Mouse (Mus musculus) kidney, adult 2 months (tissue): ENCODE results near the gene Nkd1. TPM values are rescaled to one million over a fixed set of nuclear protein-coding genes. Genes with fewer than 3 reads are reported as not detected.

Experiments used
- DNase-seq: peaks from one replicate; pipeline ENCODE4 v3.0.0; 2021
- H3K27ac ChIP-seq: fragments of 200-500 bp; 2 replicates; pipeline ENCODE4 v1.5.1; 2012; ENCODE audit warnings: low read depth, low read length, control low read depth, inconsistent platforms; ENCODE audit not compliant: insufficient read depth
- H3K27me3 ChIP-seq: fragments of 200-500 bp; replicated peaks from 2 replicates; pipeline ENCODE4 v1.6.1; 2012; ENCODE audit warnings: mild to moderate bottlenecking, moderate library complexity, low read length, inconsistent platforms; ENCODE audit not compliant: control insufficient read depth, insufficient read depth
- H3K36me3 ChIP-seq: fragments of 200-500 bp; 2 replicates; pipeline ENCODE4 v1.6.1; 2012; ENCODE audit warnings: mild to moderate bottlenecking, moderate library complexity, low read length, inconsistent platforms; ENCODE audit not compliant: control insufficient read depth, insufficient read depth
- H3K4me1 ChIP-seq: fragments of 200-500 bp; 2 replicates; pipeline ENCODE4 v1.6.1; 2011; ENCODE audit warnings: low read length; ENCODE audit not compliant: control insufficient read depth, insufficient read depth
- H3K4me3 ChIP-seq: fragments of 200-500 bp; 2 replicates; pipeline ENCODE4 v1.5.1; 2011; ENCODE audit warnings: mild to moderate bottlenecking, low read depth, low read length, control low read depth; ENCODE audit not compliant: insufficient read depth
- CTCF ChIP-seq: fragments of 200-500 bp; conservative IDR thresholded peaks from 2 replicates; pipeline ENCODE4 v1.5.1; 2011; ENCODE audit warnings: low read depth, mild to moderate bottlenecking, control low read depth, low read length, moderate library complexity, mixed read lengths; ENCODE audit not compliant: insufficient read depth, insufficient read length
- POLR2A ChIP-seq: fragments of 200-500 bp; IDR thresholded peaks from one replicate; pipeline ENCODE4 v1.6.1; 2011; ENCODE audit warnings: low read depth, low read length, control low read depth
- WGBS: fragments of 180-500 bp; shearing (Covaris S2); methylation state at CpG from one replicate; pipeline ENCODE4 v1.1.7; 2018; 5-methylcytosine and 5-hydroxymethylcytosine counted together
- polyA plus RNA-seq: library from polyadenylated mRNA; depleted of rRNA; stranded (reverse); fragments of >200 nt; gene quantifications from 2 replicates; pipeline ENCODE4 v1.2.3, GENCODE M21; 2012

The Nkd1 gene
- polyA plus RNA-seq, 1 experiment: 8.6 TPM

GRCm38 (mm10) chr8:88524851-88525250, 3.7 kb downstream of the Nkd1 start:
- Histone ChIP-seq H3K27me3 (0 out of 2 replicates have a peak, but pooled peaks cover 4% of the 10 kb centered on the region), H3K4me1 (no peaks in the 10 kb centered on the region), H3K27ac (no peak overlapping the region), H3K4me3 (no peak overlapping the region), H3K36me3 (no peaks in the 10 kb centered on the region)
- DNase-seq: no peak
- 80% methylated on average over 7 of the region's 7 CpGs for WGBS
- no peak for TF ChIP-seq CTCF

GRCm38 (mm10) chr8:88526296-88526695, 5.1 kb downstream of the Nkd1 start:
- WGBS: 87% methylated on average over 5 of the region's 5 CpGs
- no peak for DNase-seq
- TF ChIP-seq CTCF: no peak
- no peak for TF ChIP-seq POLR2A
- H3K4me3 ChIP-seq: no peak overlapping the region
- no peaks in the 10 kb centered on the region for H3K4me1 ChIP-seq
- no peaks in the 10 kb centered on the region for H3K36me3 ChIP-seq
- 0 out of 2 replicates have a peak, but pooled peaks cover 3% of the 10 kb centered on the region for H3K27me3 ChIP-seq
- no peak overlapping the region for H3K27ac ChIP-seq

GRCm38 (mm10) chr8:88528186-88528585, 7.0 kb downstream of the Nkd1 start:
- Histone ChIP-seq H3K36me3 (no peaks in the 10 kb centered on the region), H3K27ac (no peak overlapping the region), H3K4me3 (no peak overlapping the region), H3K27me3 (no peaks in the 10 kb centered on the region), H3K4me1 (no peaks in the 10 kb centered on the region)
- TF ChIP-seq CTCF: no peak
- TF ChIP-seq POLR2A: no peak
- no peak for DNase-seq
- WGBS: 85% methylated on average over 9 of the region's 9 CpGs

GRCm38 (mm10) chr8:88529798-88530197, 8.6 kb downstream of the Nkd1 start:
- no peak for DNase-seq
- Histone ChIP-seq H3K36me3 (no peaks in the 10 kb centered on the region), H3K4me1 (no peaks in the 10 kb centered on the region), H3K27ac (no peak overlapping the region), H3K4me3 (no peak overlapping the region), H3K27me3 (no peaks in the 10 kb centered on the region)
- TF ChIP-seq POLR2A (no peak), CTCF (no peak)
- 85% methylated on average over 4 of the region's 4 CpGs for WGBS

- Histone ChIP-seq H3K27ac (no peak overlapping the region), H3K27me3 (no peaks in the 10 kb centered on the region), H3K36me3 (no peaks in the 10 kb centered on the region), H3K4me3 (no peak overlapping the region), H3K4me1 (no peaks in the 10 kb centered on the region)
- DNase-seq: no peak
- 54% methylated on average over 2 of the region's 2 CpGs for WGBS
- TF ChIP-seq CTCF (no peak), POLR2A (no peak)
Measured at GRCm38 (mm10) chr8:88537081-88537480, 15.9 kb downstream of the Nkd1 start.

- Histone ChIP-seq H3K4me3 (no peak overlapping the region), H3K36me3 (no peaks in the 10 kb centered on the region), H3K4me1 (no peaks in the 10 kb centered on the region), H3K27ac (peak overlapping the region; percentile 21; the same call in 1 of the 2 replicates), H3K27me3 (no peaks in the 10 kb centered on the region)
- TF ChIP-seq CTCF (no peak), POLR2A (no peak)
- WGBS: 44% methylated on average over 19 of the region's 19 CpGs
- peak; percentile 63 for DNase-seq
Measured at GRCm38 (mm10) chr8:88537998-88538975, 17.1 kb downstream of the Nkd1 start.

GRCm38 (mm10) chr8:88538976-88539371, 17.8 kb downstream of the Nkd1 start:
- no peak overlapping the region for H3K27ac ChIP-seq
- no peaks in the 10 kb centered on the region for H3K36me3 ChIP-seq
- DNase-seq: no peak
- no peaks in the 10 kb centered on the region for H3K4me1 ChIP-seq
- no peak for TF ChIP-seq POLR2A
- TF ChIP-seq CTCF: no peak
- no peak overlapping the region for H3K4me3 ChIP-seq
- WGBS: 78% methylated on average over 7 of the region's 7 CpGs
- no peaks in the 10 kb centered on the region for H3K27me3 ChIP-seq
